Mouse (Mus musculus): ENCODE measurements at regions not wholly inside any gene's neighbourhood (a gene's known extent, or its start where the extent isn't known, plus 50 kb on each side); places are given as distances from the start of the nearest gene placed in this dataset.

DNA sequence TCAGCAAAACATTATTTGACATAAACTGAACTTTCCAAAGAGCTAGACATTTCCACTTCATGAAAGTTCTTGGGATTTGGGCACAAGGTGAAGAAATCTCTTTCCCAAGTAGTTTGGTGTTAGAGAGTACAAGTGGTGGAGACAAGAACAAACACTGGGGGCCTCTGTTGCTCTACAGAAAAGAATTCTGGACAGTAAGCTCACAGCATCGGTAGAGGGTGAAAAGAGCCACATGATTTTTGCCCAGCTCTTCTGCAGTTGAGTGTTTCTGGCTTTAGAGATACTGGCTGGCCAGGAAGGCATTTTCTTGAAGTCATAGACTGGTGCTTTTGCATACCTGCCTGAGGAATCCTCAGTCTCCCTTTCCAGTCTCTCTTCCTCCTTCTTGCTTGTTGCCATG, 127.8 kb downstream of the Stk31 start:
- Histone ChIP-seq H3K4me3 (replicated peaks) (no peak overlapping the region), H3K27me3 (no peaks in the 10 kb centered on the region), H3K4me2 (no peak overlapping the region), H3K27ac (no peak overlapping the region), H3K9me3 (replicated peaks) (no peaks in the 10 kb centered on the region), H3K9ac (no peak overlapping the region), H3K36me3 (no peaks in the 10 kb centered on the region), H3K4me1 (no peaks in the 10 kb centered on the region)
- ATAC-seq (replicated peaks; ENCODE audit: low FRiP score): no peak
- 3% methylated on average over 1 of the region's 1 CpGs for WGBS

DNA sequence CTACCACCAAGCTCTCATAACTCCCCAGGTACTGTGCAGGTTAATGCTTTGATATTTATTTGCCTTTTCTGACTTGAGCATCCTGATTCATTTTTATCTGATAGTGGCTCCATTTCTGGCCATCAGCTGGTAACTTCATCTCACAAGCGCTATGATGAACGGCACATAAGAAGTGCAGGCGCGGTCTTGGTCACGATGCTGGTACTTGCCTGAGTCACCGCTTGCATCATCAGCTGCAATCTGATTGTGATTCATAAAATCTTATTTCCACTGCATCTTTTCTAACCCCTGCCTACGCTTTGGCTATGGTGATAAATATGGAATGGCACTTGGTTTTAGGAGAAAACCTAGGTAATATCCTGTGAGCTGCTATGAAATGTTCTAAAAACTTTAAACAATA, 128.3 kb downstream of the Stk31 start:
- H3K9ac ChIP-seq: no peak overlapping the region
- no peaks in the 10 kb centered on the region for H3K36me3 ChIP-seq
- no peaks in the 10 kb centered on the region for H3K4me1 ChIP-seq
- H3K4me2 ChIP-seq: no peak overlapping the region
- no peak overlapping the region for H3K27ac ChIP-seq
- no peak overlapping the region for H3K4me3 ChIP-seq (replicated peaks)
- H3K27me3 ChIP-seq: no peaks in the 10 kb centered on the region
- ATAC-seq (replicated peaks; ENCODE audit: low FRiP score): no peak
- WGBS: 86% methylated on average over 7 of the region's 7 CpGs
- H3K9me3 ChIP-seq (replicated peaks): no peaks in the 10 kb centered on the region

DNA sequence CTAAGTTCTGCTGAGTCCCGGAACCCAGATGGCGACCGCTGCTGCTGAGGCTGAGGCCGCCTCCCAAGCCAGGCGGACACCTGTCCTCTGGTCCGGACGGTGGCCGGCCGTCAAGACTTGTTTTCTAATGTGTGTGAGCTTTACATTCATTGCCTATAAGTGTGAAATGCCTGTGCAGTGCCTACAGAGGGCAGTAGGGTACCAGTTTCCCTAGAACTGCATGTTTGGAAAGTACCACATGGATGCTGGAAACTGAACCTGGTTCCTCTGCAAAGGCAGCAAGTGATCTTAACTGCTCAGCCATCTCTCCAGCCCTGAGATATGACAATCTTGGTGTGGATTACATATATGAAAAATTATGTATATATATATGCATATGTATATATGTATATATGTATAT, 138.6 kb downstream of the Stk31 start:
- no peaks in the 10 kb centered on the region for H3K36me3 ChIP-seq
- ATAC-seq (replicated peaks; ENCODE audit: low FRiP score): no peak
- no peak overlapping the region for H3K27ac ChIP-seq
- 94% methylated on average over 9 of the region's 9 CpGs for WGBS
- H3K9ac ChIP-seq: no peak overlapping the region
- no peak overlapping the region for H3K4me2 ChIP-seq
- no peaks in the 10 kb centered on the region for H3K27me3 ChIP-seq
- no peak overlapping the region for H3K4me3 ChIP-seq (replicated peaks)
- H3K9me3 ChIP-seq (replicated peaks): no peaks in the 10 kb centered on the region
- no peaks in the 10 kb centered on the region for H3K4me1 ChIP-seq

DNA sequence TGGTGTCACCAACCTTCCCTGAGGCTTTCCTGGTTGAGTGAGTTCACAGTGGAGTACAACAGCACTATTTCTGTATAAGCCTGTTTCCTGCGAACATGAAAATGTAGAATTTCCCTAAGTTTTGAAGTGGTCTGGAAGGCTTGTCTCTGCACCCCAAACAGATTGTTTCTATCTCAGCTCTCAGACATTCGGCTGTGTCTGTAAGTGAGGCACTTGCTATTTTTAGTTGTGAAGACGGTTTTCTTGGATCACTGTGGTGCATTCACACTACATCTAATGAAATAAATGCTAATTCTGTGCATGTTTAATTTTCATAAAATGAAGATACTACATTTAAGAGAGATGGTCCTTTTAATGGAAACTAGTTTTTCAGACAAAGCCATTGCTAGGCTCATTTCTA, 139.1 kb downstream of the Stk31 start:
- ATAC-seq (replicated peaks; ENCODE audit: low FRiP score): no peak
- Histone ChIP-seq H3K4me3 (replicated peaks) (no peak overlapping the region), H3K4me2 (no peak overlapping the region), H3K27me3 (no peaks in the 10 kb centered on the region), H3K9me3 (replicated peaks) (no peaks in the 10 kb centered on the region), H3K36me3 (no peaks in the 10 kb centered on the region), H3K9ac (no peak overlapping the region), H3K4me1 (no peaks in the 10 kb centered on the region), H3K27ac (no peak overlapping the region)
- WGBS: 82% methylated on average over 3 of the region's 3 CpGs

DNA sequence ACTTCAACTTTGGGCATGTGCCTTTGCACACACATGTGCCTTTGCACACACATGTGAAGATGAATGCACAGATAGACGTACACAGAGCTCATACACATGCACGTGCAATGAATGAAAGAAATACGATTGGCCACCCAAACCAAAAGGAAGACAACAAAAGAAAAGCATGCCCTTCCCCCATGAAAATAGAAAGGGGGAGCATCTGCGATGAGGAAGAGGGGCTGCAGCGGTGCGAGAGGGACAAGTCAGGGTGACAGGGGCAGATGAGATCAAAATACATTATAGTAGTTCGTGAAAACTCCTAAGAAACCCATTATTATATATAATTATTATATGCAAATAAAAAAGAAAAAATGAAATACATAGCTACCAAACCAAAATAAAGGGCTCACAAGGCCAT, 149.5 kb downstream of the Stk31 start:
- Histone ChIP-seq H3K4me2 (no peak overlapping the region), H3K9ac (no peak overlapping the region), H3K4me3 (replicated peaks) (no peak overlapping the region), H3K9me3 (replicated peaks) (peaks cover 6% of the 10 kb centered on the region; the same call in 1 of the 2 replicates), H3K4me1 (no peaks in the 10 kb centered on the region), H3K27ac (no peak overlapping the region), H3K36me3 (no peaks in the 10 kb centered on the region), H3K27me3 (no peaks in the 10 kb centered on the region)
- 90% methylated on average over 7 of the region's 7 CpGs for WGBS
- no peak for ATAC-seq (replicated peaks; ENCODE audit: low FRiP score)

DNA sequence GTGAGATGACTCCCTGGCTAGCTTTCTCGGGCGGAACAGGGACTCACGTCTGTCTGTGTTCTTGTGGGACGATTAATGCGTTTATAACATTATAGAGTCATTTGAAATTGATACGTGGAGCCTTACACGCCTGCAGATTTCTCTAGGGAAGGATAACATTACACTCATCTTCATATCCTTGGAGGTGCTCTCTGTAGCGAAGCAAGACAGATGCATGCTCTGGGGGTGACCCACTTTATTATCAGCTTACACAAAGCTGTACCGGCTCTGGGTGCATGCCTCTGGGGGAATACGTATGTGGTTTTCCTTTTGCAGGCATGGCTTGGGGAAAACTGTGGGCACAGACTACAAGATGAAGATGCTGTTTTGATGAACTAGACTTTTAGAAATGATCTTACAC, 159.7 kb downstream of the Stk31 start:
- 56% methylated on average over 10 of the region's 10 CpGs for whole genome bisulfite sequencing
- no peaks in the 10 kb centered on the region for H3K4me1 ChIP-seq
- no peak overlapping the region for H3K4me2 ChIP-seq
- no peaks in the 10 kb centered on the region for H3K9me3 ChIP-seq (replicated peaks)
- H3K4me3 ChIP-seq (replicated peaks): no peak overlapping the region
- no peaks in the 10 kb centered on the region for H3K27me3 ChIP-seq
- ATAC-seq (replicated peaks; ENCODE audit: low FRiP score): no peak
- no peaks in the 10 kb centered on the region for H3K36me3 ChIP-seq
- H3K9ac ChIP-seq: no peak overlapping the region
- no peak overlapping the region for H3K27ac ChIP-seq

DNA sequence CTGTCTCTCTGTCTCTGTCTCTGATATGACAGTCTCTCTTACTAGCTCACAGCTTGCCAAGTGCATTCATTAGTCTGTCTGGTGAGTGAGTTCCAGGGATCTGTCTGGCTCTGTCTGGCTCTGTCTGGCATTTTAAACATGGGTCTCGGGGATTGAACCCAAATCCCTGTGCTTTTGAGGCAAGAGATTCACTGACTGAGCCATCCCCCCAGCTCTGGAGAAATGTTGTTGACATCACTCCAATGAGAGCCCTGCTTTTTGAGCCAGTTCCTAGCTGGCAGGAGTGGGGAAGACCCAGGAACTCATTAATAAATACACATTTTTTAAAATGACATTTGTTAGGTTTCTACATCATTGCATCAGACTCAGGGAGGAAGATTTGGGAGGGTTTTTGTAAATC, 163.1 kb downstream of the Stk31 start:
- Histone ChIP-seq H3K9ac (no peak overlapping the region), H3K27ac (no peak overlapping the region), H3K4me3 (replicated peaks) (no peak overlapping the region), H3K9me3 (replicated peaks) (no peaks in the 10 kb centered on the region), H3K36me3 (no peaks in the 10 kb centered on the region), H3K4me2 (no peak overlapping the region), H3K4me1 (no peaks in the 10 kb centered on the region), H3K27me3 (no peaks in the 10 kb centered on the region)
- WGBS: 80% methylated on average over 1 of the region's 1 CpGs
- ATAC-seq (replicated peaks; ENCODE audit: low FRiP score): no peak

DNA sequence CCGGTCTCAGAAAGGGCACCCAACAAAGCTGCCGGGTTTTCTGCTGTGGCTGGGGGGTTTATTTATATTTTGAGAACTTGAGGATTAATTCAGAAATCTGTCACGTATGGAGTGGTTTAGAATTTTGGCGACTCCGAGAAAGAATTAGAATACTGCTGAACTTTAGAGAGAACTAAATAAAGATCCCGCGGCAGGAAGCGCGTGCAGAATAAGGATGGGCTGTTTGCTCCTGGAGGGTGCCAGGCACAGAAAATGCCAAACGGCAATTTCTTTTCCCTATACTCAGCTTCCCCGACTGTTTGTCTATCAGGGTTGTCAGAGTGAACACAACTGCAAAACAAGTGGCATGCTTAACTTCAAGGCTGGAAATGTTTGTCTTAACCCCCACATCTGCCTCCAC, 163.7 kb downstream of the Stk31 start:
- no peak for ATAC-seq (replicated peaks; ENCODE audit: low FRiP score)
- Histone ChIP-seq H3K27me3 (no peaks in the 10 kb centered on the region), H3K4me3 (replicated peaks) (no peak overlapping the region), H3K4me1 (no peaks in the 10 kb centered on the region), H3K9me3 (replicated peaks) (no peaks in the 10 kb centered on the region), H3K9ac (no peak overlapping the region), H3K27ac (no peak overlapping the region), H3K4me2 (no peak overlapping the region), H3K36me3 (no peaks in the 10 kb centered on the region)
- WGBS: 87% methylated on average over 11 of the region's 11 CpGs

DNA sequence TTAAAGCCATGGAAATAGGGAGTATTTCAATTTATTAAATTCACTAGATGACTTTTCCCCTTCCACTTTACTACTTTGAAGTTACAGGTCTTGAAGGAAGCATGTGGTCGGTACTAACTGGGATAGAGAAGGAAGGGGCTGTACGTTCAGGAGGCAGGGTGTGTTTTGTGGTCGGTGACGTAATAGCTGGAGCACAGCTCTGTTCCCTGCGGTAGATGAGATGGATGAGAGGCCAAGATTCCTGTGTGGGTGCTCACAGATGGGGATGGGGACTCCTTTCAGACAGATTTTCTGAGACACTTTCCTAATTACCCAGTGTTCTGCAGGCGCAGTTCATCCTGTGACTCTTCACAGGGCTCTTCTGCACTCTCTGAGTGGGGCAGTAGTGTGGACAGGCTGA, 182.9 kb downstream of the Stk31 start:
- Histone ChIP-seq H3K9me3 (replicated peaks) (no peaks in the 10 kb centered on the region), H3K27me3 (no peaks in the 10 kb centered on the region), H3K4me2 (no peak overlapping the region), H3K36me3 (no peaks in the 10 kb centered on the region), H3K4me1 (no peaks in the 10 kb centered on the region), H3K27ac (no peak overlapping the region), H3K9ac (no peak overlapping the region), H3K4me3 (replicated peaks) (no peak overlapping the region)
- ATAC-seq (replicated peaks; ENCODE audit: low FRiP score): no peak
- 61% methylated on average over 6 of the region's 6 CpGs for WGBS

DNA sequence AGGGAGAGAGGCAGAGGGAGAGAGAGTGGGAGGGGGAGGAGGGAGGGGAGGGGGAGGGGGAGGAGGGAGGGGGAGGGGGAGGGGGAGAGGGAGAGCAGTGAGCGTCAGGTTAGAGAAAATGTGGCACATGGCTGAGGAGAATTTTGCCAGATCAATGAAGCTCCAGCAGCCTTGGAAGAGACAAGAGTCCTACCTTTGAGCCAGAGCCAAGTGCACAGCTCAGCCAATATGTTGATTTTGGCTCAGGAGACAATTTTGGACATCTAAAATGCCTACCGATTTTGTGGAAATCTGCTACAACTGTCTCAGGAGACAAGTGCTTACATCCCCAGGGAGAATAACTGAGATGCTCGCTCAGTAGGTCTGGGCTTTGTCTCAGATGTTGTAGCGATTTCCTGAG, 184.3 kb downstream of the Stk31 start:
- Histone ChIP-seq H3K36me3 (no peaks in the 10 kb centered on the region), H3K27ac (no peak overlapping the region), H3K9ac (no peak overlapping the region), H3K9me3 (replicated peaks) (no peaks in the 10 kb centered on the region), H3K4me3 (replicated peaks) (no peak overlapping the region), H3K27me3 (no peaks in the 10 kb centered on the region), H3K4me2 (no peak overlapping the region), H3K4me1 (no peaks in the 10 kb centered on the region)
- WGBS: 68% methylated on average over 4 of the region's 4 CpGs
- ATAC-seq (replicated peaks; ENCODE audit: low FRiP score): no peak

DNA sequence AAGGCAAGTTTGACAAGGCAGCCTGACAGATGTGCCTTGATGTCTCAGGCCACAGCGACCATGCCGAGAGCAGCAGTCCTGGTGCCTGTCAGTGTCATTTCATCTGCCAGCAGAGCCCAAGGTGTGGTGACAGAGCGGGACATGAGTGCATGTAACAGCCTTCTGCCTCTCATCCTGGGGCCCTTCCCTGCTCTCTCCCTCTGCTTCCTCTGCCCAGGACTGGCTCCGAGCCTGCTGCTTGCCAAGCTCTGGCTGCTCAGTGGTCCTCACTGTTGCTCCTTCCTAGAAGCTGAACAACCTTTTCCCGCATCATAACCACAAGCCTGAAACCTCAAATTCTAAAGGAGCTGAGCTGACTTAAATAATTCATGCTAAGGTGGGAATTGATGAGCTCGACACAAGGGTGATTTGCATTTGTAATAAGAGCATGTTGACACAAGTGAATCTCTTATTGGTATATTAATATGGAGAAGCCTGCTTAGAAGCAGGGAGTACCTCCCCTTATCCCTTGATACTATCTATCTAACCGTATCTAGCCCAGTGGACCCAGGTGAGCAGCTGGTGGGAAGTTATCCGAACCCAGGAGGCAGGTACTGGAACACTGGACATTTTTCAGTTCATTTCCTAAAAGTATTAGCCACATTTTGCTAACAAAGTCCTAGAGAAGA, 186.8 kb downstream of the Stk31 start:
- no peak overlapping the region for H3K4me3 ChIP-seq (replicated peaks)
- no peak overlapping the region for H3K27ac ChIP-seq
- no peak overlapping the region for H3K9ac ChIP-seq
- H3K36me3 ChIP-seq: no peaks in the 10 kb centered on the region
- ATAC-seq (replicated peaks; ENCODE audit: low FRiP score): no peak
- H3K4me1 ChIP-seq: no peaks in the 10 kb centered on the region
- H3K27me3 ChIP-seq: no peaks in the 10 kb centered on the region
- no peak overlapping the region for H3K4me2 ChIP-seq
- no peaks in the 10 kb centered on the region for H3K9me3 ChIP-seq (replicated peaks)
- WGBS: 76% methylated on average over 8 of the region's 8 CpGs

DNA sequence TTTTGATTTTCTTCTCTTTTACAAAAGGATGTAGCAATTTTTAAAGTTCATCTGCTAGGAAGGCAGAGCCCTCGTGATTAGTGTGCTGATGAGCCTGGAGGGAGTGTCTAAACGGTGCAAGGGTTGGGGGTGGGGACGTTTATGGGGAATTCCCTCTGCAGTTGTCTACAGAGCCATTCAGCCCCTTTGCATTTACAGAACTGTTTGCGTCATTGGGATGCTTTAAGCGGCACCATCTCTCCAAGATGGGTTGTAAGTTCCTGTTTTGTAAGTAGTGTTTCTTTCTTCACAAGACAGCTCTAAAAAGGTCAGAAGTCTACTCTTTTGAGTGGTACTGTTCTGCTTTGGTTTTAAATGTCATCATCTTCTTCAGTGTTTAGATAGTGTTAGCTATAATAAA, 191.1 kb downstream of the Stk31 start:
- WGBS: 50% methylated on average over 5 of the region's 5 CpGs
- no peak for ATAC-seq (replicated peaks; ENCODE audit: low FRiP score)
- Histone ChIP-seq H3K27me3 (no peaks in the 10 kb centered on the region), H3K4me3 (replicated peaks) (no peak overlapping the region), H3K4me1 (no peaks in the 10 kb centered on the region), H3K9ac (no peak overlapping the region), H3K9me3 (replicated peaks) (no peaks in the 10 kb centered on the region), H3K4me2 (no peak overlapping the region), H3K27ac (no peak overlapping the region), H3K36me3 (no peaks in the 10 kb centered on the region)

DNA sequence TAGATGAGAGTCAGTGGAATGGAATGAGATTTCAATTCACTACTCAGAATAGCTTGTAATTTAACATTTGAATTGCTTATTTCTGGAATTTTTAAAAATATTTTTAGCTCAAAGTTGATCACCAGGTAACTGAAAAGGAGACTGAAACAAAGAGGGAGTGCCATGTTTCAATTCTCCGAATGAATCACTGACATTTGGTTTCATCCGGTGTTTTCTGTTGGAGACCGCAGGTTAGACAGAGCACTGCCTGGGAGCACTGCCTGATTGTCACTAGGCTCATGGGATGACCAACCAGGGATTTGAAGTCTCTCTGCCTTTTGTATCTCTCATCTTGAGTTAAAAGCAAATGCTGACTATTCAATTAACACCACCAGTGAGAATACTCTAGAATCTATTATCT, 193.3 kb downstream of the Stk31 start:
- no peaks in the 10 kb centered on the region for H3K36me3 ChIP-seq
- no peaks in the 10 kb centered on the region for H3K9me3 ChIP-seq (replicated peaks)
- no peaks in the 10 kb centered on the region for H3K27me3 ChIP-seq
- no peak for ATAC-seq (replicated peaks; ENCODE audit: low FRiP score)
- no peak overlapping the region for H3K27ac ChIP-seq
- H3K4me2 ChIP-seq: no peak overlapping the region
- no peak overlapping the region for H3K4me3 ChIP-seq (replicated peaks)
- 92% methylated on average over 3 of the region's 3 CpGs for WGBS
- no peak overlapping the region for H3K9ac ChIP-seq
- no peaks in the 10 kb centered on the region for H3K4me1 ChIP-seq
